Comparison of ENCODE assay signal across 12 mouse cellular contexts in genomic region chr11:54254114-54254513, GRCm38 (mm10). TPM values are rescaled to one million over a fixed set of nuclear protein-coding genes. Genes with fewer than 3 reads are reported as not detected.
A peak's percentile ranks its signal among the peaks of the same experiment; 100 is the strongest.
DNase-seq lines count a peak whose midpoint lies in the region; ATAC-seq and TF ChIP-seq lines count a peak whose summit lies in the region.
"Had no signal": no experiment of that assay in that cellular context is flagged by ENCODE, and none has a peak within 500 bp of the region (broad histone marks: within the 10 kb centered on the region; RNA-seq: fewer than 3 reads in every experiment).

No protein-coding gene starts in this region.

- 0 out of 2 replicates have a peak, but pooled peaks have one; percentile 18 for TF ChIP-seq CTCF in liver, embryonic 14.5 days (IDR thresholded peaks at IDR 0.05; ENCODE audit: low read depth)
- peak; percentile 42; the same call in 1 of the 2 replicates for TF ChIP-seq CTCF in small intestine, adult 2 months (IDR thresholded peaks at IDR 0.05; ENCODE audit: extremely low read depth, insufficient read length, insufficient replicate concordance, low read depth, low read length)

- no peaks in the 10 kb centered on the region for H3K9me3 ChIP-seq in liver, embryonic 14.5 days (ENCODE audit: control insufficient read depth, low read length)
- H3K9me3 ChIP-seq in liver, embryonic 11.5 days (ENCODE audit: control insufficient read depth, low read length), result no peaks in the 10 kb centered on the region
- H3K9me3 ChIP-seq: hindbrain, embryonic 10.5 days had no signal

- H3K4me1 ChIP-seq in liver, embryonic 14.5 days (replicated peaks; ENCODE audit: control insufficient read depth in 2 of 2, insufficient read depth in 2 of 2, low read length in 1 of 2), result peaks cover 2 to 5% of the 10 kb centered on the region in 2 experiments; a peak in 3 of 4 replicates
- H3K4me1 ChIP-seq in liver, embryonic 11.5 days (replicated peaks; ENCODE audit: control insufficient read depth, insufficient read depth, low read length), result peaks cover 6% of the 10 kb centered on the region; the same call in 1 of the 2 replicates
- H3K4me1 ChIP-seq in small intestine, adult 2 months (ENCODE audit: control insufficient read depth, insufficient read depth, insufficient read length, low read length), result peaks cover 7% of the 10 kb centered on the region; the same call in 1 of the 2 replicates

- TF ChIP-seq EP300 in liver, embryonic 14.5 days (IDR thresholded peaks at IDR 0.05; ENCODE audit: low read depth), result no peak

- H3K27ac ChIP-seq in liver, embryonic 14.5 days, result no peak overlapping the region
- no peak overlapping the region for H3K27ac ChIP-seq in liver, embryonic 11.5 days (ENCODE audit: low read depth, low read length)
- H3K27ac ChIP-seq in small intestine, adult 2 months (ENCODE audit: insufficient read depth, low read depth, low read length), result no peak overlapping the region
- H3K27ac ChIP-seq: hindbrain, embryonic 10.5 days had no signal

- no peaks in the 10 kb centered on the region for H3K36me3 ChIP-seq in liver, embryonic 14.5 days (replicated peaks; ENCODE audit: control insufficient read depth, insufficient read depth, low read depth)
- no peaks in the 10 kb centered on the region for H3K36me3 ChIP-seq in liver, embryonic 11.5 days (ENCODE audit: control insufficient read depth, insufficient read depth, low read length)
- H3K36me3 ChIP-seq in small intestine, adult 2 months (ENCODE audit: control insufficient read depth, insufficient read depth, low read length), result no peaks in the 10 kb centered on the region
- H3K36me3 ChIP-seq: hindbrain, embryonic 10.5 days had no signal

- peak; percentile 59 to 62 for DNase-seq in cerebellum, postnatal 10 days
- DNase-seq in liver, embryonic 14.5 days (ENCODE audit: low read depth in 3 of 3, low spot score in 3 of 3), result no peak
- DNase-seq in liver, embryonic 11.5 days (ENCODE audit: low spot score), result no peak
- peak; percentile 23 to 41 for DNase-seq in cerebellum, postnatal 36 days
- no peak for DNase-seq in yolk sac, embryonic 10.5 days (ENCODE audit: low spot score)
- DNase-seq in urinary bladder, postnatal 36 days (ENCODE audit: low spot score in 2 of 2), result no peak

- WGBS in liver, embryonic 14.5 days (ENCODE audit: insufficient replicate concordance), result 22% methylated on average over 4 of the region's 4 CpGs
- 42% methylated on average over 4 of the region's 4 CpGs for WGBS in liver, embryonic 11.5 days
- 33% methylated on average over 4 of the region's 4 CpGs for WGBS in small intestine, adult 2 months

- no peak for ATAC-seq in cerebellum, adult (ENCODE audit: insufficient number of reproducible peaks, low FRiP score, low TSS enrichment)
- ATAC-seq in liver, embryonic 14.5 days (ENCODE audit: insufficient read depth), result no peak
- ATAC-seq in liver, embryonic 11.5 days (replicated peaks; ENCODE audit: low FRiP score), result no peak

- H3K4me2 ChIP-seq in liver, embryonic 14.5 days (ENCODE audit: low read depth), result no peak overlapping the region
- no peak overlapping the region for H3K4me2 ChIP-seq in liver, embryonic 11.5 days

- no peak overlapping the region for H3K9ac ChIP-seq in liver, embryonic 14.5 days (replicated peaks)
- no peak overlapping the region for H3K9ac ChIP-seq in liver, embryonic 11.5 days (ENCODE audit: low read depth, low read length)

- TF ChIP-seq POLR2A in small intestine, adult 2 months (IDR thresholded peaks at IDR 0.05; ENCODE audit: low read depth, low read length), result no peak

- no peak overlapping the region for H3K4me3 ChIP-seq in liver, embryonic 14.5 days (ENCODE audit: insufficient read depth in 1 of 2, low read depth in 2 of 2, low read length in 2 of 2)
- H3K4me3 ChIP-seq in liver, embryonic 11.5 days (ENCODE audit: low read depth, low read length), result no peak overlapping the region
- H3K4me3 ChIP-seq in small intestine, adult 2 months (ENCODE audit: low read depth, low read length), result no peak overlapping the region
- H3K4me3 ChIP-seq: hindbrain, embryonic 10.5 days had no signal

- H3K27me3 ChIP-seq in liver, embryonic 14.5 days (ENCODE audit: control insufficient read depth, insufficient read depth, low read length), result no peaks in the 10 kb centered on the region
- H3K27me3 ChIP-seq in liver, embryonic 11.5 days (replicated peaks; ENCODE audit: control insufficient read depth, insufficient read depth, low read length), result no peaks in the 10 kb centered on the region; the same call in 1 of the 2 replicates
- no peaks in the 10 kb centered on the region for H3K27me3 ChIP-seq in small intestine, adult 2 months (ENCODE audit: control insufficient read depth, insufficient read depth, low read length)

RNA-seq across cellular contexts. Expression of gene Csf2, which starts 4.6 kb away (rescaled TPM):
- not detected in 2 replicates for polyA plus RNA-seq in liver, embryonic 14.5 days (2012; rRNA removed)
- polyA plus RNA-seq in liver, embryonic 14.5 days (2014; fragmentation: Nextera tagmentation; extraction: Ambion mirVana), result not detected in 2 replicates
- not detected in 2 replicates for polyA plus RNA-seq in liver, embryonic 11.5 days (2014; fragmentation: Nextera tagmentation; extraction: Ambion mirVana)
- polyA plus RNA-seq in small intestine, adult 2 months (2012; rRNA removed), result 0.13 and 0.22 TPM in 2 replicates
- polyA plus RNA-seq: embryonic facial prominence, embryonic 11.5 days; hindbrain, embryonic 10.5 days; limb, embryonic 14.5 days; neural tube, embryonic 14.5 days had no signal

RNA-seq across cellular contexts. Expression of gene Il3, which starts 13.0 kb away (rescaled TPM):
- polyA plus RNA-seq in liver, embryonic 14.5 days (2012; rRNA removed), result not detected in 2 replicates
- not detected in 2 replicates for polyA plus RNA-seq in liver, embryonic 14.5 days (2014; fragmentation: Nextera tagmentation; extraction: Ambion mirVana)
- polyA plus RNA-seq in liver, embryonic 11.5 days (2014; fragmentation: Nextera tagmentation; extraction: Ambion mirVana), result not detected in 2 replicates
- not detected in 2 replicates for polyA plus RNA-seq in small intestine, adult 2 months (2012; rRNA removed)
- polyA plus RNA-seq: embryonic facial prominence, embryonic 11.5 days; hindbrain, embryonic 10.5 days; limb, embryonic 14.5 days; neural tube, embryonic 14.5 days had no signal

RNA-seq across cellular contexts. Expression of gene Acsl6, which starts 49.5 kb away (rescaled TPM):
- 0.56 and 0.85 TPM in 2 replicates for polyA plus RNA-seq in liver, embryonic 14.5 days (2012; rRNA removed)
- polyA plus RNA-seq in liver, embryonic 14.5 days (2014; fragmentation: Nextera tagmentation; extraction: Ambion mirVana), result 1.1 and 1.4 TPM in 2 replicates
- polyA plus RNA-seq in liver, embryonic 11.5 days (2014; fragmentation: Nextera tagmentation; extraction: Ambion mirVana), result 2.2 and 2.3 TPM in 2 replicates
- polyA plus RNA-seq in small intestine, adult 2 months (2012; rRNA removed), result 0.42 and 0.81 TPM in 2 replicates

Comparison
In these comparisons a context has a peak if more than half of its experiments do, and no peak if none do; other contexts are left out.
1. DNase-seq: peak in cerebellum, postnatal 10 days (2 of 2) and cerebellum, postnatal 36 days (2 of 2); none in liver, embryonic 14.5 days (0 of 3), liver, embryonic 11.5 days (single experiment), yolk sac, embryonic 10.5 days (single experiment) and urinary bladder, postnatal 36 days (0 of 2).